Mouse (Mus musculus): ENCODE data around the gene Veph1.

Gene Veph1

GRCm38 (mm10) chr3:66024220-66024792 is 272.3 kb downstream of the Veph1 start:
- DNase-seq (ENCODE audit: low spot score in 2 of 2) = no peak

DNA sequence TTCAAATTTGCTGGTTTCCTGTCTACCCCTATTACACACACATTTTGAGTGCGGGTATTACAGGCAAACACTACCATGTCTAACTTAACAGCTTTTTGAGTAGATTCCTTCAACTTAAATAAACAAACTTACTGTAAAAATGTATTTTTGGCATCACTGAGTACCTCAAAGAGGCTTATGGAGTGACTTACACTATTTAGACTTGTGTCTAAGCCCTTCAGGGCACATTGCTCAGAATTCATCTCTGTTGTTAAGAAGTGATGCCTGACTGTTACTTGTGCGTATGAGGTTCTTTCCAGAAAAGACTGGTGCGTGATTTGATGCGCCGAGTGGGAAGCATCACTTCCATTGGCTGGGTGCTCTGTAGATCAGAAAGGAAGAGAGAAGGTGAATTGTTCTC is 277.5 kb downstream of the Veph1 start:
- no peak for DNase-seq (ENCODE audit: low spot score in 2 of 2)

GRCm38 (mm10) chr3:66007632-66008401 is 288.8 kb downstream of the Veph1 start:
- no peak for DNase-seq (ENCODE audit: low spot score in 2 of 2)

GRCm38 (mm10) chr3:66004989-66005388 is 291.6 kb downstream of the Veph1 start:
- DNase-seq (ENCODE audit: low spot score in 2 of 2) = no peak

GRCm38 (mm10) chr3:66004220-66004951 is 292.3 kb downstream of the Veph1 start:
- no peak for DNase-seq (ENCODE audit: low spot score in 2 of 2)

Measured in right cerebral cortex, postnatal 36 days (tissue).